Mouse (Mus musculus): ENCODE measurements around the gene Stac3. TPM values are rescaled to one million over a fixed set of nuclear protein-coding genes. Genes with fewer than 3 reads are reported as not detected.

Stac3 gene
- total and polyA plus RNA-seq, 2 experiments from 2014 or later: 0.30 TPM; not detected in 1

GRCm38 (mm10) chr10:127516576-127517260 is 15.2 kb downstream of the Stac3 start:
- peak; percentile 42 for ATAC-seq (ENCODE audit: insufficient read depth, low read depth)
- Histone ChIP-seq H3K9ac (replicated peaks; ENCODE audit: low read depth, low read length) (peak overlapping the region; percentile 28; the same call in 1 of the 2 replicates), H3K4me1 (ENCODE audit: control insufficient read depth, insufficient read depth) (peaks cover 32% of the 10 kb centered on the region), H3K27ac (ENCODE audit: low read depth) (peak overlapping the region; percentile 63), H3K36me3 (replicated peaks; ENCODE audit: control insufficient read depth, insufficient read depth, low read length) (peaks cover 30% of the 10 kb centered on the region), H3K4me3 (ENCODE audit: low read depth, low read length) (peak overlapping the region; percentile 14), H3K27me3 (ENCODE audit: control insufficient read depth, insufficient read depth, low read length) (peaks cover 25% of the 10 kb centered on the region), H3K4me2 (ENCODE audit: low read depth, low read length) (peak overlapping the region; percentile 48), H3K9me3 (replicated peaks; ENCODE audit: control insufficient read depth, low read length) (no peaks in the 10 kb centered on the region)
- WGBS: 12% methylated on average over 26 of the region's 30 CpGs
- TF ChIP-seq CTCF (IDR thresholded peaks at IDR 0.05; ENCODE audit: low read depth) (no peak), EP300 (IDR thresholded peaks at IDR 0.05; ENCODE audit: low read depth) (no peak)
- peak; percentile 44 for DNase-seq (ENCODE audit: low spot score)

- no peak for ATAC-seq (ENCODE audit: insufficient read depth, low read depth)
- no peak for TF ChIP-seq CTCF (IDR thresholded peaks at IDR 0.05; ENCODE audit: low read depth)
- no peak for TF ChIP-seq EP300 (IDR thresholded peaks at IDR 0.05; ENCODE audit: low read depth)
- H3K4me1 ChIP-seq (ENCODE audit: control insufficient read depth, insufficient read depth): peaks cover 32% of the 10 kb centered on the region
- H3K4me2 ChIP-seq (ENCODE audit: low read depth, low read length): no peak overlapping the region
- H3K36me3 ChIP-seq (replicated peaks; ENCODE audit: control insufficient read depth, insufficient read depth, low read length): peaks cover 30% of the 10 kb centered on the region
- no peak overlapping the region for H3K27ac ChIP-seq (ENCODE audit: low read depth)
- peaks cover 14% of the 10 kb centered on the region; the same call in 1 of the 2 replicates for H3K27me3 ChIP-seq (ENCODE audit: control insufficient read depth, insufficient read depth, low read length)
- H3K4me3 ChIP-seq (ENCODE audit: low read depth, low read length): no peak overlapping the region
- H3K9ac ChIP-seq (replicated peaks; ENCODE audit: low read depth, low read length): no peak overlapping the region
- H3K9me3 ChIP-seq (replicated peaks; ENCODE audit: control insufficient read depth, low read length): no peaks in the 10 kb centered on the region
- DNase-seq (ENCODE audit: low spot score): no peak
- WGBS: 94% methylated on average over 22 of the region's 22 CpGs
Observed at GRCm38 (mm10) chr10:127517941-127518340, 16.5 kb downstream of the Stac3 start.

GRCm38 (mm10) chr10:127519041-127519701 is 17.7 kb downstream of the Stac3 start:
- Histone ChIP-seq H3K4me1 (ENCODE audit: control insufficient read depth, insufficient read depth) (peaks cover 21% of the 10 kb centered on the region), H3K36me3 (replicated peaks; ENCODE audit: control insufficient read depth, insufficient read depth, low read length) (peaks cover 30% of the 10 kb centered on the region), H3K27ac (ENCODE audit: low read depth) (no peak overlapping the region), H3K4me3 (ENCODE audit: low read depth, low read length) (no peak overlapping the region), H3K4me2 (ENCODE audit: low read depth, low read length) (no peak overlapping the region), H3K9me3 (replicated peaks; ENCODE audit: control insufficient read depth, low read length) (no peaks in the 10 kb centered on the region), H3K9ac (replicated peaks; ENCODE audit: low read depth, low read length) (no peak overlapping the region), H3K27me3 (ENCODE audit: control insufficient read depth, insufficient read depth, low read length) (peaks cover 10% of the 10 kb centered on the region; the same call in 1 of the 2 replicates)
- WGBS: 96% methylated on average over 24 of the region's 26 CpGs
- no peak for DNase-seq (ENCODE audit: low spot score)
- ATAC-seq (ENCODE audit: insufficient read depth, low read depth): no peak
- no peak for TF ChIP-seq CTCF (IDR thresholded peaks at IDR 0.05; ENCODE audit: low read depth)
- no peak for TF ChIP-seq EP300 (IDR thresholded peaks at IDR 0.05; ENCODE audit: low read depth)

- Histone ChIP-seq H3K36me3 (replicated peaks; ENCODE audit: control insufficient read depth, insufficient read depth, low read length) (peaks cover 30% of the 10 kb centered on the region), H3K4me3 (ENCODE audit: low read depth, low read length) (no peak overlapping the region), H3K9me3 (replicated peaks; ENCODE audit: control insufficient read depth, low read length) (no peaks in the 10 kb centered on the region), H3K27me3 (ENCODE audit: control insufficient read depth, insufficient read depth, low read length) (peaks cover 15% of the 10 kb centered on the region), H3K4me1 (ENCODE audit: control insufficient read depth, insufficient read depth) (peaks cover 16% of the 10 kb centered on the region), H3K27ac (ENCODE audit: low read depth) (no peak overlapping the region), H3K9ac (replicated peaks; ENCODE audit: low read depth, low read length) (no peak overlapping the region), H3K4me2 (ENCODE audit: low read depth, low read length) (no peak overlapping the region)
- no peak for DNase-seq (ENCODE audit: low spot score)
- WGBS: 94% methylated on average over 37 of the region's 37 CpGs
- no peak for ATAC-seq (ENCODE audit: insufficient read depth, low read depth)
- TF ChIP-seq CTCF (IDR thresholded peaks at IDR 0.05; ENCODE audit: low read depth) (no peak), EP300 (IDR thresholded peaks at IDR 0.05; ENCODE audit: low read depth) (no peak)
Observed at GRCm38 (mm10) chr10:127519903-127520713, 18.6 kb downstream of the Stac3 start.

GRCm38 (mm10) chr10:127520714-127521357 is 19.4 kb downstream of the Stac3 start:
- peak overlapping the region; percentile 92 for H3K4me2 ChIP-seq (ENCODE audit: low read depth, low read length)
- H3K27ac ChIP-seq (ENCODE audit: low read depth): no peak overlapping the region
- 81% methylated on average over 20 of the region's 20 CpGs for WGBS
- peaks cover 30% of the 10 kb centered on the region for H3K36me3 ChIP-seq (replicated peaks; ENCODE audit: control insufficient read depth, insufficient read depth, low read length)
- ATAC-seq (ENCODE audit: insufficient read depth, low read depth) (no peak), DNase-seq (ENCODE audit: low spot score) (no peak)
- peaks cover 16% of the 10 kb centered on the region for H3K4me1 ChIP-seq (ENCODE audit: control insufficient read depth, insufficient read depth)
- no peak overlapping the region for H3K9ac ChIP-seq (replicated peaks; ENCODE audit: low read depth, low read length)
- peaks cover 22% of the 10 kb centered on the region for H3K27me3 ChIP-seq (ENCODE audit: control insufficient read depth, insufficient read depth, low read length)
- H3K9me3 ChIP-seq (replicated peaks; ENCODE audit: control insufficient read depth, low read length): no peaks in the 10 kb centered on the region
- H3K4me3 ChIP-seq (ENCODE audit: low read depth, low read length): no peak overlapping the region
- no peak for TF ChIP-seq CTCF (IDR thresholded peaks at IDR 0.05; ENCODE audit: low read depth)
- TF ChIP-seq EP300 (IDR thresholded peaks at IDR 0.05; ENCODE audit: low read depth): no peak
